Mouse (Mus musculus): ENCODE data around the gene Atp2c2. TPM values are rescaled to one million over a fixed set of nuclear protein-coding genes. Genes with fewer than 3 reads are reported as not detected.

The Atp2c2 gene
- polyA plus RNA-seq, 1 experiment from 2014 or later, result 0.71 TPM

GRCm38 (mm10) chr8:119738129-119738907, 38.5 kb downstream of the Atp2c2 start:
- no peak for ATAC-seq (ENCODE audit: insufficient number of reproducible peaks, low FRiP score, low TSS enrichment, low read depth)

GRCm38 (mm10) chr8:119740634-119741033, 40.8 kb downstream of the Atp2c2 start:
- DNase-seq (ENCODE audit: low spot score), result no peak
- WGBS, result 74% methylated on average over 4 of the region's 4 CpGs
- Histone ChIP-seq H3K9me3 (ENCODE audit: control insufficient read depth, low read length) (no peaks in the 10 kb centered on the region), H3K27ac (replicated peaks; ENCODE audit: low read depth, low read length) (no peak overlapping the region), H3K9ac (ENCODE audit: low read length) (no peak overlapping the region), H3K4me2 (ENCODE audit: low read depth, severe bottlenecking) (no peak overlapping the region), H3K36me3 (ENCODE audit: control insufficient read depth, insufficient read depth, low read length) (no peaks in the 10 kb centered on the region), H3K4me3 (ENCODE audit: low read depth, low read length) (no peak overlapping the region), H3K27me3 (ENCODE audit: control insufficient read depth, insufficient read depth, low read length) (no peaks in the 10 kb centered on the region), H3K4me1 (ENCODE audit: control insufficient read depth, insufficient read depth, low read length) (0 out of 2 replicates have a peak, but pooled peaks cover 4% of the 10 kb centered on the region)
- no peak for ATAC-seq (ENCODE audit: insufficient number of reproducible peaks, low FRiP score, low TSS enrichment, low read depth)

More at GRCm38 (mm10) chr8:119738129-119738907, 38.5 kb downstream of the Atp2c2 start:
- no peak overlapping the region for H3K27ac ChIP-seq (replicated peaks; ENCODE audit: low read depth, low read length)
- DNase-seq (ENCODE audit: low spot score), result no peak
- H3K36me3 ChIP-seq (ENCODE audit: control insufficient read depth, insufficient read depth, low read length), result no peaks in the 10 kb centered on the region
- no peak overlapping the region for H3K9ac ChIP-seq (ENCODE audit: low read length)
- no peak overlapping the region for H3K4me3 ChIP-seq (ENCODE audit: low read depth, low read length)
- 76% methylated on average over 19 of the region's 19 CpGs for WGBS
- H3K4me2 ChIP-seq (ENCODE audit: low read depth, severe bottlenecking), result no peak overlapping the region
- 0 out of 2 replicates have a peak, but pooled peaks cover 3% of the 10 kb centered on the region for H3K4me1 ChIP-seq (ENCODE audit: control insufficient read depth, insufficient read depth, low read length)
- no peaks in the 10 kb centered on the region for H3K9me3 ChIP-seq (ENCODE audit: control insufficient read depth, low read length)
- H3K27me3 ChIP-seq (ENCODE audit: control insufficient read depth, insufficient read depth, low read length), result no peaks in the 10 kb centered on the region

GRCm38 (mm10) chr8:119742409-119742808, 42.6 kb downstream of the Atp2c2 start:
- Histone ChIP-seq H3K27ac (replicated peaks; ENCODE audit: low read depth, low read length) (no peak overlapping the region), H3K9me3 (ENCODE audit: control insufficient read depth, low read length) (no peaks in the 10 kb centered on the region), H3K36me3 (ENCODE audit: control insufficient read depth, insufficient read depth, low read length) (no peaks in the 10 kb centered on the region), H3K9ac (ENCODE audit: low read length) (no peak overlapping the region), H3K4me1 (ENCODE audit: control insufficient read depth, insufficient read depth, low read length) (0 out of 2 replicates have a peak, but pooled peaks cover 4% of the 10 kb centered on the region), H3K4me3 (ENCODE audit: low read depth, low read length) (no peak overlapping the region), H3K4me2 (ENCODE audit: low read depth, severe bottlenecking) (no peak overlapping the region), H3K27me3 (ENCODE audit: control insufficient read depth, insufficient read depth, low read length) (no peaks in the 10 kb centered on the region)
- DNase-seq (ENCODE audit: low spot score), result no peak
- ATAC-seq (ENCODE audit: insufficient number of reproducible peaks, low FRiP score, low TSS enrichment, low read depth), result no peak
- 86% methylated on average over 7 of the region's 7 CpGs for WGBS

- no peaks in the 10 kb centered on the region for H3K27me3 ChIP-seq (ENCODE audit: control insufficient read depth, insufficient read depth, low read length)
- H3K4me3 ChIP-seq (ENCODE audit: low read depth, low read length), result no peak overlapping the region
- H3K4me1 ChIP-seq (ENCODE audit: control insufficient read depth, insufficient read depth, low read length), result 0 out of 2 replicates have a peak, but pooled peaks cover 4% of the 10 kb centered on the region
- peak; percentile 13; the same call in 1 of the 2 replicates for ATAC-seq (ENCODE audit: insufficient number of reproducible peaks, low FRiP score, low TSS enrichment, low read depth)
- DNase-seq (ENCODE audit: low spot score), result peak; percentile 80
- no peak overlapping the region for H3K9ac ChIP-seq (ENCODE audit: low read length)
- no peaks in the 10 kb centered on the region for H3K9me3 ChIP-seq (ENCODE audit: control insufficient read depth, low read length)
- no peaks in the 10 kb centered on the region for H3K36me3 ChIP-seq (ENCODE audit: control insufficient read depth, insufficient read depth, low read length)
- WGBS, result 57% methylated on average over 13 of the region's 13 CpGs
- H3K4me2 ChIP-seq (ENCODE audit: low read depth, severe bottlenecking), result no peak overlapping the region
- H3K27ac ChIP-seq (replicated peaks; ENCODE audit: low read depth, low read length), result no peak overlapping the region
Observed at GRCm38 (mm10) chr8:119743291-119744026, 43.6 kb downstream of the Atp2c2 start.

- Histone ChIP-seq H3K27me3 (ENCODE audit: control insufficient read depth, insufficient read depth, low read length) (no peaks in the 10 kb centered on the region), H3K9ac (ENCODE audit: low read length) (no peak overlapping the region), H3K36me3 (ENCODE audit: control insufficient read depth, insufficient read depth, low read length) (no peaks in the 10 kb centered on the region), H3K9me3 (ENCODE audit: control insufficient read depth, low read length) (no peaks in the 10 kb centered on the region), H3K4me2 (ENCODE audit: low read depth, severe bottlenecking) (no peak overlapping the region), H3K4me3 (ENCODE audit: low read depth, low read length) (no peak overlapping the region), H3K27ac (replicated peaks; ENCODE audit: low read depth, low read length) (no peak overlapping the region), H3K4me1 (ENCODE audit: control insufficient read depth, insufficient read depth, low read length) (0 out of 2 replicates have a peak, but pooled peaks cover 4% of the 10 kb centered on the region)
- WGBS, result 81% methylated on average over 4 of the region's 4 CpGs
- no peak for ATAC-seq (ENCODE audit: insufficient number of reproducible peaks, low FRiP score, low TSS enrichment, low read depth)
- DNase-seq (ENCODE audit: low spot score), result no peak
Observed at GRCm38 (mm10) chr8:119744604-119745003, 44.8 kb downstream of the Atp2c2 start.

GRCm38 (mm10) chr8:119755238-119756146, 55.7 kb downstream of the Atp2c2 start:
- Histone ChIP-seq H3K27me3 (ENCODE audit: control insufficient read depth, insufficient read depth, low read length) (no peaks in the 10 kb centered on the region), H3K4me2 (ENCODE audit: low read depth, severe bottlenecking) (peak overlapping the region; percentile 39), H3K4me1 (ENCODE audit: control insufficient read depth, insufficient read depth, low read length) (peaks cover 7% of the 10 kb centered on the region), H3K36me3 (ENCODE audit: control insufficient read depth, insufficient read depth, low read length) (no peaks in the 10 kb centered on the region), H3K4me3 (ENCODE audit: low read depth, low read length) (no peak overlapping the region), H3K9ac (ENCODE audit: low read length) (peak overlapping the region; percentile 12; the same call in 1 of the 2 replicates), H3K27ac (replicated peaks; ENCODE audit: low read depth, low read length) (no peak overlapping the region), H3K9me3 (ENCODE audit: control insufficient read depth, low read length) (no peaks in the 10 kb centered on the region)
- 23% methylated on average over 28 of the region's 28 CpGs for WGBS
- ATAC-seq (ENCODE audit: insufficient number of reproducible peaks, low FRiP score, low TSS enrichment, low read depth) (no peak), DNase-seq (ENCODE audit: low spot score) (no peak)

- DNase-seq (ENCODE audit: low spot score), result no peak
- H3K27me3 ChIP-seq (ENCODE audit: control insufficient read depth, insufficient read depth, low read length), result no peaks in the 10 kb centered on the region
- ATAC-seq (ENCODE audit: insufficient number of reproducible peaks, low FRiP score, low TSS enrichment, low read depth), result no peak
- no peaks in the 10 kb centered on the region for H3K9me3 ChIP-seq (ENCODE audit: control insufficient read depth, low read length)
- peaks cover 7% of the 10 kb centered on the region for H3K4me1 ChIP-seq (ENCODE audit: control insufficient read depth, insufficient read depth, low read length)
- H3K27ac ChIP-seq (replicated peaks; ENCODE audit: low read depth, low read length), result no peak overlapping the region
- WGBS, result 63% methylated on average over 2 of the region's 2 CpGs
- no peak overlapping the region for H3K4me3 ChIP-seq (ENCODE audit: low read depth, low read length)
- no peak overlapping the region for H3K9ac ChIP-seq (ENCODE audit: low read length)
- peak overlapping the region; percentile 39; the same call in 1 of the 2 replicates for H3K4me2 ChIP-seq (ENCODE audit: low read depth, severe bottlenecking)
- no peaks in the 10 kb centered on the region for H3K36me3 ChIP-seq (ENCODE audit: control insufficient read depth, insufficient read depth, low read length)
Observed at GRCm38 (mm10) chr8:119756147-119756461, 56.3 kb downstream of the Atp2c2 start.

GRCm38 (mm10) chr8:119756538-119756937, 56.7 kb downstream of the Atp2c2 start:
- Histone ChIP-seq H3K9me3 (ENCODE audit: control insufficient read depth, low read length) (no peaks in the 10 kb centered on the region), H3K4me2 (ENCODE audit: low read depth, severe bottlenecking) (no peak overlapping the region), H3K4me1 (ENCODE audit: control insufficient read depth, insufficient read depth, low read length) (peaks cover 7% of the 10 kb centered on the region), H3K9ac (ENCODE audit: low read length) (no peak overlapping the region), H3K4me3 (ENCODE audit: low read depth, low read length) (no peak overlapping the region), H3K27ac (replicated peaks; ENCODE audit: low read depth, low read length) (no peak overlapping the region), H3K27me3 (ENCODE audit: control insufficient read depth, insufficient read depth, low read length) (no peaks in the 10 kb centered on the region), H3K36me3 (ENCODE audit: control insufficient read depth, insufficient read depth, low read length) (no peaks in the 10 kb centered on the region)
- 64% methylated on average over 5 of the region's 5 CpGs for WGBS
- no peak for ATAC-seq (ENCODE audit: insufficient number of reproducible peaks, low FRiP score, low TSS enrichment, low read depth)
- no peak for DNase-seq (ENCODE audit: low spot score)
